Mouse (Mus musculus): ENCODE data around the gene Parp6.

Gene Parp6

DNA sequence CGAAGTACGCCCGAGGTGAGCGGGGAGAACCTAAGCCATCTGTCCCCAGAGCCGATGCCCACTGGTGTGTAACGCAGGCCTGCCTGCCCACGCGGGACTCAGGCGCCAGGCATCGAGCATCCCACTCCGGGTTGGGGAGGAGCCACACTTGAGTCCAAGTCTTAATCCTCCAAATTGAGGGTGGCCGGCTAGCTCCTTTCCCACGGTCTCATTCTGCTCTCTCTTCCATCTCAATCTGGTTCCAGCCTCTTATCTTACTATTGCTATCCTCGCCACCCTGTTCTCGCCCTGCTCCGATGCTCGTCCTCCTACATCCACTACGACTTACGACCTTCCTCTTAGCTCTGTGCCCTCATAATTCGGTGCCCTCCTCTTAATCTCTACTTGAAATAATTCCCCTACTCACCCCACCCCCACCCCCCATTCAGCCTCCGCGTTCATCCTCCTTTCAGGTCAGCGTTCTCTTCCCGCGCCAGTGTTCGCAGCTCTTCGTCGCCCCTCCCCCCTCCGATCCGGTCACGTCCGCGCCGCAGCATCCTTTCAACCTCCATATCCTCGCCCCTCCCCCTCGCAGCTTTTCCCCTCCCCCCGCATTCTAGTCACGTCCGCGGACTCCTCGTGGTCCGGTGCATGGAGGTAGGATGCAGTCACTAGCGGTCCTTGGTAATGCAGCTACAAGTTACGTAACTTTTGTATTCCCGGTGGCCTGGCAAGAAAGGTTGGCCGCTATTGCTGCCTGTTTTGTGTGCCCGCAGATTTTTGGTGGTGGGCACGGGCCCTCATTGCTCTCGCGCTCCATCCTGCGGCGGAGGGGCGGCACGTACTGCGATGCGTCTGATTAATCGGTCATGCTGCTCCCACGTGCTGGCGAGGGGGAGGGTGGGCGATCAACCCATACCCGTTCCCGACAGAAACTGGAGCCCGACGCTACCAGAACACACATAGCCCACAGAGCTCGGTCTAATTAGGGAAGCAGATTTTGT is 39.8 kb downstream of the Parp6 start:
- peak; percentile 74 for DNase-seq

DNA sequence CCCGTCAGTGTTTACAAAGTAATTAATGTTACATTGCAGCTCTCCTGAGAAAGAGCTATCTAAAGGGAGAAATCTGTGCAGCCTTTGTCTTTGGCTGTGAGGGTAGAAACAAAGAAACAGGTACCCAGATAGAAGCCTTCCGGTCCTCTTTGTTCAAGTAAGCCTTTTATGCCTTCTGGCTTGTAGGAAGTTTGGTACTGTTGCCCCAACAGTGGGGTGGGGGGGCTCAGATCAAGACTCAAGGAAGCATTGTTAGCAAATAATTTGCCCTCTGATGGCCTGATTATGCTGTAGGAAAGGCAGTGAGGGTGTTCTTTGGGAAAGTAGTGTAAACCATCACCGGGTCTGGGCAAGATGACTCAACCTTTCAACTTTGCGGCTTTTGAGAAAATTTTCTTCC is 41.1 kb downstream of the Parp6 start:
- no peak for DNase-seq

DNA sequence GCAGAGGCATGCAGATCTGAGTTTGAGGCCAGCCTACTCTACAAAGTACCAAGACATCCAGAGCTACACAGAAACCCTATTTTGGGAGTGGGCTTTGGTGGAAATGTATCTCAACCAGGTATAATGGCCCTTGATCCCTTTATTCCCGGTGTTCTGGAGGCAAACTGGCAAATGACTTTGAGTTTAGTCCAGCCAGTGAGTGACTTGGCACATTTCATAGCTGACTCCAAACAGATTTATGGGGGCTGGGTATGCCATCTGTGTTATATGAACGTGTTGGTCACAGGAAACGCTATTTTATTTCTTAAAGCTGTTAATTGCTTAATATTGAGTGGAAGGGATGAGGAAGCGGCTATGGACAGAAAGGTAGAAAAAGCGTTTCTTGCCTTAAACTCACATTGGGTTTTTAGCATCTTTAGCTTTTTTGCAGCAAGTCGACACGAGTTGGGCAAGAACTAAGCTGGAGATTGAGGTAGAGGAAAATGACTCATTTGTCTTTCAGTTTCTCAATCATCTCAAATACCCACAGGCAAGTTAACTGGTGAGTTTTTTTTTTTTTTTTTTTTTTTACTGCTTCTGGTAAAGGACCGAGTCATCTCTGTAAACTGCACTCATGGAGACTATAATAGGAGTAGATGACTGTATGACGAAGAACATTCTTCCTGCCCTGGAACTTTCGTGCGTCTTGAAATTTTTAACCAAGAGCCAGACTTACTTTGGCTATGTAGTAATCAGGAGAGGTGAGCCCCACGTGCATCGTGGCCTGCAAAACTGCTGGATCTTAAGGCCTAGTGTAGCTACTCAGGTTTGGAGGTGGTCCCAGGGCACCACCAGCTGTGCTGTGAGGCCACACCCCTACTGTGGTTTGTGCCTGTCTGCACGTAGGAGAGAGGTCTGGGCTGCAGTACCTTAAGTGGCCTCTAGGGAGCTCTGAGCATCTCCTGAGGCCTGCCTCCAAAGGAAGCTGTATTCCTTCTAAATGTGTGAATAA is 42.2 kb downstream of the Parp6 start:
- DNase-seq, result peak; percentile 83 to 84

DNA sequence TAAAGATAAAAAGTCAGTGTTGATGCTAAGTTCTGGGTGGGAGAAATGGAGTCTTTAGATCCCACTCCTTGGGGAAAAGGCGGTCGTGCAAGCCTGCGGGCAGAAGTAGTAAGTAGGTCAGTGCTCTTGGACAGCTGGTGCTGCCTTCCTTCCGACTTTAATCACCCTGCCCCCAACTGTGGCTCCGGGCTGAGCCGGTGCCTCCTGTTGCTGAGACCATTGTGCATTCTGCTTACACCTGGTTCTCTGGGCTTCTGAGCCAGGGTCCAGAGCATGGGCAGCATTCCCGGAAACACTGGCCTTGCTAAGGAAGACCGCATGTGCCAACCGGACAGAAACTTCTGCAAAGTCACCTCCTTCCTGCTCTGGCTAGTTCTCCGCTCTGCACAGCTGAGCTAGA is 43.3 kb downstream of the Parp6 start:
- DNase-seq, result no peak

DNA sequence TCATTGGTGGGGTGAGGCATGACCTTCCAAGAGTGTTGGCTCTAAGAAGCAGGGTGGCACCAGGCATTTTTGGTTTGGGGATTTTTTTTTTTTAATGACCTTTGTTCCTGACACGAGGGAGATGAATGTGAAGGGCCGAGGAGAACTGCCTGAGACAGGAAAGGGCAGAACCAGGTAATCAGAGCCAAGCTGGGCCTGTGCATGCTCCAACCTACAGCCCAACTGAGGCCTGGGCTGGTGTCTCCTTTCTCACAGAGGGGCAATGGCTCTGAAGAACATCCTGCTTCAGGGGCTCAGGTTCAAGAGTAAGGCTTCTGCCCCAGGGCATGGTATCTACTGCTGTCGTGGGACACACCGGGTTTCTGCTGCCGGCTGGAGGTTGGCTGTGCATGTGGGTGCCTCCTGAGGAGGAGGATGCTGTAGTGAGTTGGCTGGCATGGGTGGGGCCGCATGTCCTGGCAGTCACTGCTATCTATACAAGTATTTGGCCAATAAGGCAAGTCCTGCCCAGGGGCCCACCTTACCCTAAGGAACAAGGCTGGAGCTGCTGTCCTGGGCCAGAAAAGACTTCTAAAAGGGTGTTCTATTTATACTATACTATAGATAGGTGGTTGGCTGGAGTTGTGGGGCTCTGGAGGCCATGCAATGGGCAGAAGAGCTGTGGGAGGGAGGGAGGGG is 44.4 kb downstream of the Parp6 start:
- no peak for DNase-seq

DNA sequence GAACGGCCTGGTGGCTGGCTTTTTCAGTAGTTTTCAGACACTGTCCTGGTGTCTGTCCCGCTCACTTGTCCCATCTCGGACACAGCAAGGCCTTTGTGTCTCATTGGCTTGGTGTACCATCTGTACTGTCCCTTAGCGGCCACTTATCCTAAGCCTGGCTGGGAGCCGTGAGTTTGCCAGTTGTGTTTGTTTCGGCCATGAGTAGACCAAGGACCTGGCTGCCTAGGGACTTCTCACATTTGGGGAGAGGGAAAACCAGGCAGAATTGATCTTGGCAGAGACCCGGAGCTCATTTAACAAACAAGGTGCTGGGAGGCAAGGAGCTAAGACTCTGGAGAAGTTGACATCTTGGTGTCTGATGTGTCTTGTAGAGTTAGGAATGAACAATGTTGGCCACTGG is 46.1 kb downstream of the Parp6 start:
- no peak for DNase-seq

DNA sequence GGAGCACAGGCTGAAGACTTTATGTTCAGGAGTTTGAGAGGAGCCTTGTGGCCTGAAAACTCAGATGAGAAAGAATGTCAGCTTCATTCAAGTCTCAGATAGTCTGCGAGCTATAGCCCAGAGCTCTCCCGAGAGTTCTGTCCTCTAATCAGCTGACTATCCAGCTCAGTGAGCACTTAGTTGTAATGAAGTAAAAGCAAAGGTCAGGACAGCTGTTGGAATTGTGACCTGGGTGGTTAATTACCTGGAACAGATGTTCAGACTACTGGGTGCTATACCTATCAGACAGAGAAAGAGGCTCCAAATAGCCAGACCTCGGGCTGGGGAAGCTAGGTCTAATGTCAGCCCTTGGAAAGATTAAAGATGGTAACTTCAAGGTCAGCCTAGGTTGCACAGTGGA is 46.9 kb downstream of the Parp6 start:
- DNase-seq, result no peak

DNA sequence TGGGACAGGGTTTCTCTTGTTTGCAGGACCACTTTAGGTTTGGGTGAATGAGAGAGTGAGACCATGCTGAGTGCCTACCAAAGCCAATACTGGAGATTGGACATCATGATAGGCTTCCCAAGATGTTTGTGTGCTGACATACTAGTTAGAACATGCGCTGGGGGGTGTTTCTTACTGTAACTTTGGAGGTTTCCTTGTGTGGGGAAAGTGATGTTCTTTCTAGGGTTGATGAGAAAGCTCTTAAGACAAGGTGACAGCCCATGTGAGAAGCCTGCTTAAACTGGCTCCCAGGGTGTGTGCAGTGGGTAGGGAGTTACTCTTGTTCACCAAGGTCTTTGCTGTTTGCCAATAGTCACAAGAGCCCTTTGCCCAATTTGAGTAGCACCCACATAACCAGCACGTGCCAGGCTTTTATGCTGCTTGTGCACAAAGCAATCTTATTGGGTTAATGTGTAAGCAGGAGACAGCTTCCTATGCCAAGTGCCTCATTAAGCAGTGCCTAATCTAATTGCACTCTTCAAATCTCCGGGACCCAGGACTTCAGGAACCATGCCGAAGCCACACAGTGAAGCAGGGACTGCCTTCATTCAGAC is 47.7 kb downstream of the Parp6 start:
- DNase-seq, result no peak

DNA sequence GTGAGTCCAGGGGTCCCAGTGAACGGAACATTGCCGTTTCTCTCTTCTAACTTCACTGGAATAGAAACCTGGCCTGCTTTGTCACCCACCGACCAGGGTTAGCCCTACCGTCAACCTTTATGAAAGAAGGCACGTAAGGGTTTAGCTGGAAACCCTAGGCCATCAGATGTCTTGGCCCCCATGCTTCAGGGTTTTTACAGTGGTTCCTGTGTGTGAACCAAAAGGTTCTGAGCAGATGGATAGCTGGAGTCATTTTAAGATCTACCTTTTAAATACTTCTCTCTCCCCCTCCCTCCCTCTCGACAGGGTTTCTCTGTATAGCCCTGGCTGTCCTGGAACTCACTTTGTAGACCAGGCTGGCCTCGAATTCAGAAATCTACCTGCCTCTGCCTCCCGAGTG is 48.9 kb downstream of the Parp6 start:
- no peak for DNase-seq

DNA sequence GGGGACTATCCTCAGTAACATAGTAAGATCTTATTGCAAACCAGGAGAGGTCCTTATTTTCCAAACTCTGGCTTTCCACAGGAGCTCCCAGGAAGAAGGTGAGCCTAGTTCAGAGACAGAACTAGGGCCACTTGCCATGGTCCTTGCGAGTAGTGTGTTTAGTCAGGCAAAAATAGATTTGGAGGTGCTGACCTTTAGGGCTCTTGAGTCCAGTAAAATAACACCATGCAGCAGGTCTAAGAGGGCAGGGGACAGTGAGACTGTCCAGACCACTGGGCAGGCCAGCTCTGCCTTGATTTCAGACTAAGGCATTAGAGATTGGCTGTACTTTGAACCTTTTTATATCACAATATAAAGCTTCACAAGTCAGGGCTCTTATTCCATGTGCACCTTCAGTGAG is 49.7 kb downstream of the Parp6 start:
- DNase-seq, result no peak

DNA sequence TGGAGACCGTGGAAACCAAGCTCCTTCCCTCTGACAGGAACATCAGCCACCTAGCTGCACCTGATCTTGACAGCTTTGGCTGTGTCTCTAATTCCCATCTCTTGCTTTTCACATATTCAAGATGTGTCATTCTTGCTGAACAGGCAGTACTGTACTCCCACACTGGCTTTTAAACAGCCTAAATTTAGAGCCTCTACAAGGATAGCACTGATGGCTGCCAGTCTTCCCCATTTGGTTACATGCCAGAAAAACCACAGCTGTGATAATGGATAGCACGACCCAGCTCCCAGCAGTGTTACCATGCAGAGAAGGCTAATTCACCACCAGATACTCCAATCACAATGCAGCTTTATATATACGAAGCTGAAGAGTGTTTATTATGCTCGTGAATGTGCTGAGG is 50.2 kb downstream of the Parp6 start:
- no peak for DNase-seq

DNA sequence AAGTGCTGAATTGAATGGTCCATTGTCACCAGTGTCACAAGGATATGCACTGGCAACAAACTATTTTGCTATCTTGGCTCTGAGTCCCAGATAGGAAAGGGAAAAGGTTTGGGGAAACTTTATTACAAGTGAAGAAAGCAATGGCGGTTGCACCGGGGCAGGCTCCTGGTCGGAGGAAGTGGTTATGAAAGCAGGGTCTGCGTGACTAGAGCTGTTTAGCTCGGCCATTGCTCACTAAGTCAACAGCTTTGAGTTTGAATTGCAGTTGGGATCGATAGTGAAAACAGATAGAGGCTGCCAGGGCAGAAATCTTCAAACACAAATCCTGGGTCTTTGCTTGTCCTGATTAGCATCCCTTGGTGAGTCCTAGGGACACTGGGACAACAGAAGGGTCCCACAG is 50.8 kb downstream of the Parp6 start:
- no peak for DNase-seq

DNA sequence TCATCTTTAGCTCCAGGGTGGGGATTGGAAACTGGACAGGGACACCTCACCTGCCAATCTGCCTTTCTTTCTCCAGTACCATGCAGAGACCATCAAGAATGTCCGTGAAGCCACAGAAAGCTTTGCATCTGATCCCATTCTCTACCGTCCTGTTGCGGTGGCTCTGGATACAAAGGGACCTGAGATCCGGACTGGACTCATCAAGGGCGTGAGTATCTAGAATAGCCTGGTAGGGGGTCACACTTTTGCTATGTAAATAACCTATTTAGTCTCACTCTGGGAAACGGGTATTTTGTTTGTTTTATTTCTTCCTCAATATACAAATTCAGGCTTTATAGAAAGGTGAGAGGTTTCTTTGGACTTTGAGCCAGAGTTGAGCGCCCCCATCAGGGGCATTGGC is 51.4 kb downstream of the Parp6 start:
- no peak for DNase-seq

DNA sequence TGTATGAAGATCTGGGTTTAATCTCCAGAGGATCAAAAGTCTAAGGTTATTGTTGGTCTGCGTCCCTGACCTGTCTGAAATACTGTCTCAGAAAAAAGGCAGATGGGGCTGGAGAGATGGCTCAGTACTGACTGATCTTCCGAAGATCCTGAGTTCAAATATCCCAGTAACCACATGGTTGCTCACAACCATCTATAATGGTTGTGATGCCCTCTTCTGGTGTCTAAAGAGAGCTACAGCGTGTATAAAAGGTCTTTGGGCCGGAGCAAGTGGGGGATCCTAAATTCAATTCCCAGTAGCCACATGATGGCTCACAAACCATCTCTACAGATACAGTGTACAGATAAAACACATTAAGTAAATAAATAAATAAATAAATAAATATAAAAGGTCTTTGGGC is 52.1 kb downstream of the Parp6 start:
- DNase-seq, result no peak

DNA sequence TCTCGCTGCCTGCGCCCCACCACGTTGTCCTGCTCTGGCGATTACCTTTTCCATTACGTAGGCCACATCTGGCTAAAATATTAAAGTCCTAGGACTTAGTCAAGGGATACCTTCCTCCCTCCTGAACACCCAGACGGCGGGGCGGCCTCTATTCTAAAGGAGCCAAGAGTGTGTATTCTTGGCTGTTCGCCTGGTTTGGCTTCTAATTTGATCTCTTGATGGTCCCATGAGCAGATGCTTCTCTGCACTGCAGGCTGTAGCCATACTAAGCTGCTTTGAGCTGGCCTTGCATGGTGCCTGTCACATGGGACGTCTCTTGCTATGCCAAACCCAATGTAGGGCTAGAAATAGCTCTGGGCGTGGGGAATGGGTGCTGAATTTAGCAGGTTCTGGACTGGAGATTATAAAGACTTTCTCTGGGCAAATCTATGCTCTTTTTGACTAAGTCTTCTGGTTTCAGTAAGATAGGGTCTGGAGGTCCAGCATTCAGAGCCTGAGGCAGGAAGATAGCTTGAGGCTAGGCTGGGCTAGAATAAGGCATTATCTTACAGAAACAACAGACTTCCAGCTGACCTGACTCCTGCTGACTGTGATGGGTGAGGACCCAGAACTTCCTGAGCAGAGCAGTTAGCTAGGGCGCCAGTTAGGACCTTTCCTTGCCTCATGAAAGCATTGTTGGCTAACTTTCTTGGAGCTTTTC is 55.3 kb downstream of the Parp6 start:
- DNase-seq, result no peak

DNA sequence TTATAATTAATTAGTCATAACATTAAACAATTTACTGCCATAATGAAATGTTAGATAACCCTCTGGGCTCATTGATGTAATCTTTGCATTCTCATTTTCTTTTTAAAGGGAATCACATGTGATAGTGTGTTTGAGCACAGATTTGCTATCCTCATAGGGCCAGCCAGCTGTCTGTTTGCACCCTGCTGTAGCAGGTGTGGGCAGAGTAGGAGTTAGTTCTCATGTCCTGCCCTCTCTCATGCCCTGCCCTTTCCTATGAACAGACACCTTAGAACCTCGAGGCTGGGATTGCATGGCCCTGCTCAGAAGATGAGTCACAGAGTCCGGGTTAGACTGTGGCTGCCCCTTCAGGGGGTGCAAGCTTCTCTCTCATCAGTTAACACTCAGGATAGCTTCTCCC is 56.3 kb downstream of the Parp6 start:
- no peak for DNase-seq

DNA sequence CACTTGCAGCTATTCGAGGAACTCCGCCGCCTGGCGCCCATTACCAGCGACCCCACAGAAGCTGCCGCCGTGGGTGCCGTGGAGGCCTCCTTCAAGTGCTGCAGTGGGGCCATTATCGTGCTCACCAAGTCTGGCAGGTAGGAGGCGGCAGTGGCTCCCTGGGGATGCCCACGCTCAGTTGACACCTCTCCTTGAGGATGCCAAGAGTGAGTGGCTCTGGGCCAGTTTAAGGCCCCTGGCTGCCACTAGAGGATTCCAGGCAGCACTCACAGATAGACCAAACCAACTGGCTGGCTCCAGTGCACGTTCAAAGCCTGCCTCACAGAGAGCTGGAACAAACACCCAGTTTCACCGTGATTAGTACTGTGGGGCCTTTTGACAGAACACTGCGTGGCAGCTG is 58.5 kb downstream of the Parp6 start:
- DNase-seq, result no peak

DNA sequence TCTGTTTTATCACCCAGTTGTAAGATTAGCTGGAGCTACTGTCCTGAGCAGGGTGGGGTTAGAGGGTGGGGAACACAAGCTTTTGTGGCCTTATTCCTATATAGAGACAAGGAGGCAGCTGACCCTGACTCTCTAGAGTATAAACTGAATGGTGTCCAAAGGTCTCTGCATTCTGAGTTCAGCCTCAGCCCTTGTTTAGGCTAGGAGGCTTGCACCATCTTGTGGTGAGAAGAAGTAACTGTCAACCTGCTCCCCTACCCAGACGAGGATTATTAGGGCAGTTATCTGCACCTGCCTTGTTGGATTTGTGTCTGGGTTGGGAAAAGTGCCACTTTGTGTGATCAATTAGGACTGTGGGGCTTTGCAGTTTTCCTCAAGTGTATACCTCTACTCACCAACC is 61.2 kb downstream of the Parp6 start:
- peak; percentile 37 to 51 for DNase-seq

DNA sequence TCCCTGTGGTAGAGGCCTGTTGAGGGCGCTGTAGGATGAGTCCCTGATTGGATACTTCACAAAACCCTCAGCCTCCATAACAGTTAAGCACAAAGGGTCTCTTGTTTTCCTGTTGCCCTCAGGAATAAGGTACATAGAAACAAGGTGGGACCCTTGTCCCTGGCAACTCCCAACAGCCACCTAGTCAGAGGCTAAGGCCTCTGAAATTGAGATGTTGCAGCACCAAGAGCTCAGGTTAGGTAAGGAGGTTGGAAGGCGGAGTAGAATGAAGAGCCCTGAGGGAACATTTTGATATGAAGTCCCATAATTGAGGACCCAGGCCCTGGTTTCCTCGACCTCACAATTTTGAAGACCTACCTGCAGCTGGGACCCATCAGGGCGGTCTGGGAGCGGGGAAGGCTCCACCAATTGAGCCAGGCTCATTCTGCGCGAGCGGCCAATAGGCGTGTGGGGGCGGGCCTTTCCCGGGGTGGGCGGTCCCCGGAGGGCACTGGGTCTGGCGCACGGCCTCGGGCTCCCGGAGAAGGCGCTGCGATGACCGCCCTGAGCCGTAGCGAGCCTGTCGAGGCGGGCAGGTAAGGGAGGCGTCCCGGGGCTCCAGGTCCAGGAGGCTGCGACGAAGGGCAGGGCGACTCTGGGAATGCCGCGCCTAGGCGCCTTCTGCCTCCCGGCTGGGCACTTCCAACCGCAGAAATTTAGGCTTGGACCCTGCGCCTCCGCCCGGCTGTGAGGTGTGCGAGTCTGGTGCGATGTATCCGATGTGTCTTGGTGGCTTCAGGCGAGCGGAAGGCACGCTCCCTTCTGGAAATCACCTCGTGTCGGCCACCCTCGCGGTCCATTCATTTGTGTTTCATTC is 62.8 kb downstream of the Parp6 start, which contains the start of gene Gramd2:
Gramd2 (plus strand) TSS at position 467 of the 856 bp plus-strand sequence.
- DNase-seq, result peak; percentile 22 to 30

DNA sequence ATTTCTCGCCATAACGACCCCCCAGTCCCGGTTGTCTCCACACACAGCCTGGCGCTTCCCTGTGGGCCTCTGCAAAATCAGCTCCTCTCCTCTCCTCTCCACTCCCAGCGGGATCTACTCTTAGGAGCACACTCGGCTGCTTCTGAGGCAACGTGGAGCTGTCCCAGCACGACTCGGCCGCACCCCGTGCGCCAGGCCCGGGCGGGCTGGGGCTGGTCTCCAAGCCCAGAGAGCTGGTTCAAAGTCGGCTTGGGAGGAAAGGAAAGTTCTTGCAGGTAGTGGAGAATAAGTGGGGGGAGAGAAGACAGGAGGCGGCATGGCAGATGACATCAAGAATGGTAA is 63.4 kb downstream of the Parp6 start:
- no peak for DNase-seq

DNA sequence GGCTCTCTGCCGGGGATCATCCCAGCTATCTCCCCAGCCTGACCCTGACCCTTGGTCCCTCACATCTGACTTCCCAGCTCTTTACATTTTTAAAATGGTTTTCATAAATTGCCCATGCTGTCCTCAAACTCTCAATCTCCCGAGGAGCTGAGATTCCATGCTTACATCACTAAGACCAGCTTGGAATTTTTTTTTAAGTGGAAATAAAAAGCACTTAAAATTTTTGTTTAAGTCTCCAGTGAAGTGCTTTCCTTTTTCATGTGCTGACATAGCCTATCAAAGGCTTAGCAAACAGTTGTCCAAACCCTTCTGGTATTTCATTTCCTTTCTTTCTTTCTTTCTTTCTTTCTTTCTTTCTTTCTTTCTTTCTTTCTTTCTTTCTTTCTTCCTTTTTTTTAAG is 66.9 kb downstream of the Parp6 start:
- no peak for DNase-seq
